Mouse (Mus musculus): Measurements from ENCODE around the gene Vegfc.

GRCm38 (mm10) chr8:54230638-54231037 is 153.2 kb downstream of the Vegfc start:
- no peak for TF ChIP-seq POLR2A (IDR thresholded peaks at IDR 0.05; ENCODE audit: low read depth, low read length)
- no peak for TF ChIP-seq CTCF (IDR thresholded peaks at IDR 0.05; ENCODE audit: borderline replicate concordance, insufficient read depth, low read length)

Measured in embryonic fibroblast, embryonic 13.5 days (primary cell).